Mouse (Mus musculus) lung, adult 2 months (tissue): ENCODE results near the gene Foxl1.

Experiments
- CTCF ChIP-seq: fragments of 200-500 bp; IDR thresholded peaks from 2 replicates; pipeline ENCODE4 v1.5.1; 2011; ENCODE audit warnings: mild to moderate bottlenecking, low read length, control low read depth; ENCODE audit not compliant: insufficient read depth
- POLR2A ChIP-seq: fragments of 200-500 bp; IDR thresholded peaks from 2 replicates; pipeline ENCODE4 v1.6.1; 2011; ENCODE audit warnings: low read depth, mild to moderate bottlenecking, control low read depth, low read length, borderline replicate concordance; ENCODE audit errors: extremely low read depth

DNA sequence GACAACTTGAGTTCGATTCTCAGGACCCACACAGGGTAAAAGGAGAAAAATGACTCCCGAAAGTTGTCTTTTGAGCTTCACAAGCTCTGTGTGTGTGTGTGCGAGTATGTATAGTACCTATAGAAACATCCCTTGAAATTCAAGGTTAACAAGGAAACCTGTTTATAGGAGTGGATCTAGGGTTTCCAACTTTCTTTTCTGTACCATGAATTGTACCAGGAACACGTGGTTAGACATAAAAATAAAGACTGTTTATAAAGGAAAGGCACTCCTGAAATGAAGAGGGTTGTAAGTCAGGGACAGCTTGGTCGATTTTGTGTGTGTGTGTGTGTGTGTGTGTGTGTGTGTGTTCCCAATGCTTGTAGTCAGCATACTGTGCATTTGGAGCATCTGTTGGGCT, 19.1 kb upstream of the Foxl1 start:
- TF ChIP-seq POLR2A, result no peak
- no peak for TF ChIP-seq CTCF
